Mouse (Mus musculus): ENCODE measurements at regions not wholly inside any gene's neighbourhood (a gene's known extent, or its start where the extent isn't known, plus 50 kb on each side); places are given as distances from the start of the nearest gene placed in this dataset.

DNA sequence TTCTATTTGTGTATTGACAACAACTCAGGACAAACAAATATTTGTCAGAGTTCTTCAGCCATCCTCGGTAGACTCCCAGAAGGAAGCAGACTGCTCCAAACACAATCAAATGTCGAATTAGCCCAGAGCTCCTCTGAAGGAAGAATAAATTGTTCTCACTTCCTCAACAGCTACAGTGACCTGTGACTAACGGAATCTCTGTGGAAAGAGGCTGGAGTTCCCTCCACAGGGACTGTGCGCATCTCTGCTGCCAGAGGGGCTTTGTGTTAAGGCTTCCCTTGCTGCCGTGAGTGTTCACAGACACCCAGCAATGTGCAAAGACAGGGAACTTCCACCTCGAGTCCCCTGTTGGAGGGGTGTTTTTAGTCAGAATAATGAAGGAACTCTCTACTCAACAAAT, 107.0 kb upstream of the Irs2 start:
- Histone ChIP-seq H3K36me3 (ENCODE audit: control insufficient read depth, insufficient read depth, low read length) (no peaks in the 10 kb centered on the region), H3K4me1 (replicated peaks; ENCODE audit: control insufficient read depth, insufficient read depth, low read length) (0 out of 2 replicates have a peak, but pooled peaks cover 5% of the 10 kb centered on the region), H3K27ac (ENCODE audit: low read depth) (no peak overlapping the region), H3K27me3 (replicated peaks; ENCODE audit: control insufficient read depth, insufficient read depth, low read length) (no peaks in the 10 kb centered on the region), H3K4me3 (ENCODE audit: low read depth, low read length) (no peak overlapping the region), H3K9me3 (ENCODE audit: control insufficient read depth, low read length) (no peaks in the 10 kb centered on the region), H3K9ac (ENCODE audit: low read length) (no peak overlapping the region), H3K4me2 (ENCODE audit: low read length) (no peak overlapping the region)
- no peak for ATAC-seq (replicated peaks; ENCODE audit: low FRiP score, low TSS enrichment, low read depth)
- WGBS, result 16% methylated on average over 6 of the region's 6 CpGs
- DNase-seq (ENCODE audit: low spot score), result no peak

DNA sequence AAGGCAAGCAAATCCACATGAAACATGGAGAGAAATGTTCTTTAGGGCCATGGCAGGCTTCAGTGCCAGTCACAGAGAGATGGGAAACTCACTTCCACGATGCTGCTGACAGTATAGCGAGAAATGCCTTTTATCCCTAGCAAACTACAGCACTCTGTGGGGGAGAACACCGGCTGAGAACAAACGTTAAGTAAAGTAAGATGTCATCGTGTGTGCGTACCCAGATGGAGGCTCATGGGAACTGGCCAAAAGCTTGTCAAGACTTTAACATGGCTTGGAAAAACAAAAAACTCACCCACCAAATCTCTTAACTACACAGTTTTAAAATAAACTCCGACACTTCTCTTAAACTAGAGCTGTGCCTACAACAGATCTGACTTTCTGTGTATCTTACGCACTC, 106.3 kb upstream of the Irs2 start:
- Histone ChIP-seq H3K27ac (ENCODE audit: low read depth) (no peak overlapping the region), H3K4me2 (ENCODE audit: low read length) (no peak overlapping the region), H3K9me3 (ENCODE audit: control insufficient read depth, low read length) (no peaks in the 10 kb centered on the region), H3K27me3 (replicated peaks; ENCODE audit: control insufficient read depth, insufficient read depth, low read length) (no peaks in the 10 kb centered on the region), H3K4me1 (replicated peaks; ENCODE audit: control insufficient read depth, insufficient read depth, low read length) (0 out of 2 replicates have a peak, but pooled peaks cover 5% of the 10 kb centered on the region), H3K9ac (ENCODE audit: low read length) (no peak overlapping the region), H3K36me3 (ENCODE audit: control insufficient read depth, insufficient read depth, low read length) (no peaks in the 10 kb centered on the region), H3K4me3 (ENCODE audit: low read depth, low read length) (no peak overlapping the region)
- ATAC-seq (replicated peaks; ENCODE audit: low FRiP score, low TSS enrichment, low read depth) (no peak), DNase-seq (ENCODE audit: low spot score) (no peak)
- WGBS, result 36% methylated on average over 8 of the region's 8 CpGs

GRCm38 (mm10) chr8:11112908-11113532, 104.8 kb upstream of the Irs2 start:
- no peak for ATAC-seq (replicated peaks; ENCODE audit: low FRiP score, low TSS enrichment, low read depth)
- Histone ChIP-seq H3K4me2 (ENCODE audit: low read length) (no peak overlapping the region), H3K9ac (ENCODE audit: low read length) (no peak overlapping the region), H3K9me3 (ENCODE audit: control insufficient read depth, low read length) (no peaks in the 10 kb centered on the region), H3K4me3 (ENCODE audit: low read depth, low read length) (no peak overlapping the region), H3K4me1 (replicated peaks; ENCODE audit: control insufficient read depth, insufficient read depth, low read length) (0 out of 2 replicates have a peak, but pooled peaks cover 5% of the 10 kb centered on the region), H3K36me3 (ENCODE audit: control insufficient read depth, insufficient read depth, low read length) (no peaks in the 10 kb centered on the region), H3K27me3 (replicated peaks; ENCODE audit: control insufficient read depth, insufficient read depth, low read length) (no peaks in the 10 kb centered on the region), H3K27ac (ENCODE audit: low read depth) (no peak overlapping the region)
- no peak for DNase-seq (ENCODE audit: low spot score)
- 54% methylated on average over 7 of the region's 7 CpGs for WGBS

DNA sequence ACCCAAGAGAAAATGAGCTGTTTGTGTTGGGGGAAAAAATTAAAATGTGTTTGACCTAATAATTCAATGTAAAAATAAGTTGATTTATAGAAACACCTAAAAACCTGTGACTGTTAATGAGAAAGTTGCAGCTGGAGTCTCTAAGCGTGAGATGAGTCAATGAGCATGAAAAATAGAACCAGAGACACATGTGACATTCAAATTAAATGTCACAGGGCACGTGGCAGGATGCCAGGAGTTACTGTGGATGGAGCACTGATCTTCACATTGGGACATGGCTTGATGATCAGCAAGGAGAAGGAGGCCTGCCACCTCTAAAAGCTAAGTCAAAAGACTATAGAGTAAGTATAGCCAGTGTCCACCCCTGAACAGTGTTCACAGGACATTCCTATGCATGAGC, 103.7 kb upstream of the Irs2 start:
- no peaks in the 10 kb centered on the region for H3K36me3 ChIP-seq (ENCODE audit: control insufficient read depth, insufficient read depth, low read length)
- no peaks in the 10 kb centered on the region for H3K27me3 ChIP-seq (replicated peaks; ENCODE audit: control insufficient read depth, insufficient read depth, low read length)
- 0 out of 2 replicates have a peak, but pooled peaks cover 5% of the 10 kb centered on the region for H3K4me1 ChIP-seq (replicated peaks; ENCODE audit: control insufficient read depth, insufficient read depth, low read length)
- ATAC-seq (replicated peaks; ENCODE audit: low FRiP score, low TSS enrichment, low read depth) (no peak), DNase-seq (ENCODE audit: low spot score) (no peak)
- H3K9me3 ChIP-seq (ENCODE audit: control insufficient read depth, low read length), result no peaks in the 10 kb centered on the region
- no peak overlapping the region for H3K4me2 ChIP-seq (ENCODE audit: low read length)
- no peak overlapping the region for H3K27ac ChIP-seq (ENCODE audit: low read depth)
- H3K4me3 ChIP-seq (ENCODE audit: low read depth, low read length), result no peak overlapping the region
- H3K9ac ChIP-seq (ENCODE audit: low read length), result no peak overlapping the region
- WGBS, result 78% methylated on average over 2 of the region's 2 CpGs

DNA sequence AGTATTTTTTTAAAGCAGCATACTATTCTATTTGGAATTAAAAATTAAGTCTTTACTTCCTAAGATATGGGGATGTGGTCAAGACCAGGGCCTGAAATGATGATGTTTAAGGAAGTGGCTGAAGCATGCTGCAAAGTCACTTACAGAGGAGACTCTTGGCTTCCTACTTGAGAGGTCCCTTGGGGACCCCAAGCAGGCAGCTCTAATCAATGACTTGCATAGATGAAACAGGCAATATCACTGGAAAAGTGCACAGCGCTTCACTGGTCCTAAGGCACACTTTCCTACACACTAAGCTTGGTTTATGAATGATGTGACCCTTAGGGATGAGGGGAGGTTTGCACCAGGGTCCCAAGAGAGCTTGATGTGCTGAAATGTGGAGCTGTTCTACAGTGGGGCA, 99.2 kb upstream of the Irs2 start:
- Histone ChIP-seq H3K27ac (ENCODE audit: low read depth) (no peak overlapping the region), H3K9me3 (ENCODE audit: control insufficient read depth, low read length) (no peaks in the 10 kb centered on the region), H3K4me1 (replicated peaks; ENCODE audit: control insufficient read depth, insufficient read depth, low read length) (no peaks in the 10 kb centered on the region), H3K4me2 (ENCODE audit: low read length) (no peak overlapping the region), H3K9ac (ENCODE audit: low read length) (no peak overlapping the region), H3K36me3 (ENCODE audit: control insufficient read depth, insufficient read depth, low read length) (no peaks in the 10 kb centered on the region), H3K4me3 (ENCODE audit: low read depth, low read length) (no peak overlapping the region), H3K27me3 (replicated peaks; ENCODE audit: control insufficient read depth, insufficient read depth, low read length) (no peaks in the 10 kb centered on the region)
- ATAC-seq (replicated peaks; ENCODE audit: low FRiP score, low TSS enrichment, low read depth) (no peak), DNase-seq (ENCODE audit: low spot score) (no peak)
- WGBS, result 90% methylated on average over 1 of the region's 1 CpGs

DNA sequence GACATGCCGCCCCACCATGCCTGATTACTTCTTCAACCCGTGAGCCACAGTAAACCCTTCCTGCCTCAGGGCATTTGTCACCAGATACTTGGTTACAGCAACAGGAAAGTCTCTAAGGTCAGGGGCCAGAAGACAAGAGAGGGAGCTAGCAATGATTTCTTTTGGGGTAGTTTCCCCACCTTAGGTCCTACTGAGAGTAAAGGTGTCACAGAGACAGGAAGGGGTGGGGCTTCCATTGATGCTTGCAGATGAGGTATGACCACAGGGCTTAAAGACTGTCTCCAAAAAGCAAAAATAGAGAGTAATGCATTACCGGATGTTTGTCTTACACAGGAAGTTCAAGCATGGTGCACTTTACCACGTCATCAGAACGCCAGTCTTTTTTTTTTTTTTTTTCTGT, 98.8 kb upstream of the Irs2 start:
- Histone ChIP-seq H3K9me3 (ENCODE audit: control insufficient read depth, low read length) (no peaks in the 10 kb centered on the region), H3K9ac (ENCODE audit: low read length) (no peak overlapping the region), H3K4me2 (ENCODE audit: low read length) (no peak overlapping the region), H3K4me1 (replicated peaks; ENCODE audit: control insufficient read depth, insufficient read depth, low read length) (no peaks in the 10 kb centered on the region), H3K36me3 (ENCODE audit: control insufficient read depth, insufficient read depth, low read length) (no peaks in the 10 kb centered on the region), H3K4me3 (ENCODE audit: low read depth, low read length) (no peak overlapping the region), H3K27me3 (replicated peaks; ENCODE audit: control insufficient read depth, insufficient read depth, low read length) (no peaks in the 10 kb centered on the region), H3K27ac (ENCODE audit: low read depth) (no peak overlapping the region)
- ATAC-seq (replicated peaks; ENCODE audit: low FRiP score, low TSS enrichment, low read depth), result no peak
- DNase-seq (ENCODE audit: low spot score), result no peak
- 81% methylated on average over 5 of the region's 5 CpGs for WGBS

GRCm38 (mm10) chr8:11103745-11104607, 95.7 kb upstream of the Irs2 start:
- Histone ChIP-seq H3K27me3 (replicated peaks; ENCODE audit: control insufficient read depth, insufficient read depth, low read length) (no peaks in the 10 kb centered on the region), H3K4me2 (ENCODE audit: low read length) (no peak overlapping the region), H3K4me3 (ENCODE audit: low read depth, low read length) (no peak overlapping the region), H3K9ac (ENCODE audit: low read length) (no peak overlapping the region), H3K27ac (ENCODE audit: low read depth) (no peak overlapping the region), H3K9me3 (ENCODE audit: control insufficient read depth, low read length) (no peaks in the 10 kb centered on the region), H3K4me1 (replicated peaks; ENCODE audit: control insufficient read depth, insufficient read depth, low read length) (no peaks in the 10 kb centered on the region), H3K36me3 (ENCODE audit: control insufficient read depth, insufficient read depth, low read length) (no peaks in the 10 kb centered on the region)
- no peak for ATAC-seq (replicated peaks; ENCODE audit: low FRiP score, low TSS enrichment, low read depth)
- no peak for DNase-seq (ENCODE audit: low spot score)
- 78% methylated on average over 10 of the region's 10 CpGs for WGBS

- Histone ChIP-seq H3K27ac (ENCODE audit: low read depth) (no peak overlapping the region), H3K9me3 (ENCODE audit: control insufficient read depth, low read length) (no peaks in the 10 kb centered on the region), H3K4me2 (ENCODE audit: low read length) (no peak overlapping the region), H3K4me1 (replicated peaks; ENCODE audit: control insufficient read depth, insufficient read depth, low read length) (no peaks in the 10 kb centered on the region), H3K27me3 (replicated peaks; ENCODE audit: control insufficient read depth, insufficient read depth, low read length) (no peaks in the 10 kb centered on the region), H3K36me3 (ENCODE audit: control insufficient read depth, insufficient read depth, low read length) (no peaks in the 10 kb centered on the region), H3K4me3 (ENCODE audit: low read depth, low read length) (no peak overlapping the region), H3K9ac (ENCODE audit: low read length) (no peak overlapping the region)
- WGBS, result 87% methylated on average over 3 of the region's 3 CpGs
- DNase-seq (ENCODE audit: low spot score) (no peak), ATAC-seq (replicated peaks; ENCODE audit: low FRiP score, low TSS enrichment, low read depth) (no peak)
These were observed 92.1 kb upstream of the Irs2 start for GRCm38 (mm10) chr8:11100310-11100709.

DNA sequence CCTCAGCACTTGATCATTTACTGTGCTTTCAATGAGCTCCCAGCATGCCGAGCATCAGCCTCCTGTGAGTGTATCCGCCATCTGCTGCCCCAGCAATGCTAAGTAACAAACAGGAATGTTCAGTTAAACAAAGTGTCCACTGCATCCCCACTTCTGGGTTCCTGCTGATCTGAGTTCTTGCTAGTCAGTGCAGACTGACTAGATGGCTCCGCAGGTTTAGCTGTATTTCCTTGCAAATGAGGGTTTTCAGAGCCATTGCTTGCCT, 91.3 kb upstream of the Irs2 start:
- Histone ChIP-seq H3K27ac (ENCODE audit: low read depth) (no peak overlapping the region), H3K4me2 (ENCODE audit: low read length) (no peak overlapping the region), H3K4me1 (replicated peaks; ENCODE audit: control insufficient read depth, insufficient read depth, low read length) (no peaks in the 10 kb centered on the region), H3K36me3 (ENCODE audit: control insufficient read depth, insufficient read depth, low read length) (no peaks in the 10 kb centered on the region), H3K9me3 (ENCODE audit: control insufficient read depth, low read length) (no peaks in the 10 kb centered on the region), H3K9ac (ENCODE audit: low read length) (no peak overlapping the region), H3K4me3 (ENCODE audit: low read depth, low read length) (no peak overlapping the region), H3K27me3 (replicated peaks; ENCODE audit: control insufficient read depth, insufficient read depth, low read length) (no peaks in the 10 kb centered on the region)
- ATAC-seq (replicated peaks; ENCODE audit: low FRiP score, low TSS enrichment, low read depth), result no peak
- WGBS, result 75% methylated on average over 3 of the region's 3 CpGs
- no peak for DNase-seq (ENCODE audit: low spot score)

Data from intestine, embryonic 14.5 days (tissue).